Mouse (Mus musculus) C2C12 (cell line): ENCODE measurements at regions not wholly inside any gene's neighbourhood (a gene's known extent, or its start where the extent isn't known, plus 50 kb on each side); places are given as distances from the start of the nearest gene placed in this dataset.

ENCODE experiments used
- CEBPB ChIP-seq: IDR thresholded peaks from one replicate; pipeline ENCODE4 v1.6.1; 2011; ENCODE audit warnings: low read depth, mild to moderate bottlenecking, control low read depth, moderate library complexity
- CTCF ChIP-seq: IDR thresholded peaks from one replicate; pipeline ENCODE4 v1.5.1; 2011; ENCODE audit not compliant: control insufficient read depth, insufficient read depth, insufficient read length
- MYOD1 ChIP-seq: IDR thresholded peaks from one replicate; pipeline ENCODE4 v1.6.1; 2011; ENCODE audit warnings: low read depth; ENCODE audit not compliant: control insufficient read depth, insufficient read length
- USF1 ChIP-seq: IDR thresholded peaks from one replicate; pipeline ENCODE4 v1.6.1; 2011; ENCODE audit warnings: low read depth, mild to moderate bottlenecking, control low read depth, moderate library complexity

DNA sequence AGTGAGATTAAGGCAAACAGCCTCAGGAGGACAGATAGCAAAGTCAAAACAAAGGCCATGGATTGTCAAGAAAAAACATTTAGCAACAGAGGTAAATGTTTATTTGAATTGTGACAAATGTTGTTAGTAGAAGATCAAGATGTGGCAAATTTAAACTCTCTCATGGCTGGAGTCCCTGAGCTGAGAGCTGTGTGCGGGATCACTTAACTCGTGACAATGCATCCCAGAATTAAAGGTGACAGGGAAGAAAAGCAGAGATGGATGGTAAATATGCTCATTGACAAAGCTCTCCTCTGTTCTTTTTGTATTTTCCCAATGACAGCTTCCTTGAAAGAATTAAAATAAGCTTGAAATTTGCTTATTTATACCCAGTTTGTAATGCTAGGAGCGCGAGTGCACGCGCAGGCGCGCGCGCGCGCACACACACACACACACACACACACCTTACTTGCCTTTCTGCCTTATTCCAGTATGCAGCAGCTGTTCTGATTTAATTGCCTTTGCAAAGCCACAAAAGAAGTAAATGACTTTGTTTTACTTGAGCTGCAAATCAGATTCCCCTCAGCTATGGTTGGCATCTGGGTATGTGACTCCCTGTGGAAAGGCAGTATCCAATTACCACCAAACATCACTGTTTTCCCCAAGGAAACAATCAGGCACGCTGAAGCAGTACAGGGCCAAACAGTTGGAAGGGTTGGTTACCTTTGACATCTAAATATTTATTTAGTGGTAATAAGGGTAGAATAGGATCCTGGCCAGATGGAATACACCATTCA lies 509.5 kb upstream of the Cblb start:
- no peak for TF ChIP-seq USF1
- no peak for TF ChIP-seq MYOD1
- TF ChIP-seq CTCF = no peak
- TF ChIP-seq CEBPB = no peak
